Mouse (Mus musculus) forebrain, embryonic 11.5 days (tissue): ENCODE results near the gene Pdxp. TPM values are rescaled to one million over a fixed set of nuclear protein-coding genes. Genes with fewer than 3 reads are reported as not detected.

Experiments used
- ATAC-seq: fragments of 200-750 bp; cut with Nextera tagmentation; replicated peaks from 2 replicates; pipeline ENCODE4 v1.8.0; 2017; ENCODE audit warnings: moderate TSS enrichment; ENCODE audit not compliant: low FRiP score
- DNase-seq: peaks from one replicate; pipeline ENCODE4 v3.0.0-alpha.2; 2017; ENCODE audit warnings: low spot score
- H3K27ac ChIP-seq: fragments of 300-500 bp; sonication (generic); 2 replicates; pipeline ENCODE4 v1.5.1; 2014; ENCODE audit warnings: low read depth, low read length
- H3K27me3 ChIP-seq: fragments of 300-500 bp; sonication (generic); 2 replicates; pipeline ENCODE4 v1.6.1; 2014; ENCODE audit warnings: mild to moderate bottlenecking, low read length, mixed read lengths; ENCODE audit not compliant: control insufficient read depth, insufficient read depth
- H3K36me3 ChIP-seq: fragments of 300-500 bp; sonication (generic); 2 replicates; pipeline ENCODE4 v1.6.1; 2014; ENCODE audit warnings: mild to moderate bottlenecking, low read length, moderate library complexity, mixed read lengths; ENCODE audit not compliant: control insufficient read depth, insufficient read depth
- H3K4me1 ChIP-seq: fragments of 300-500 bp; sonication (generic); replicated peaks from 2 replicates; pipeline ENCODE4 v1.6.1; 2014; ENCODE audit warnings: low read length, mixed read lengths; ENCODE audit not compliant: control insufficient read depth, insufficient read depth
- H3K4me2 ChIP-seq: fragments of 300-500 bp; sonication (generic); 2 replicates; pipeline ENCODE4 v1.6.1; 2014; ENCODE audit warnings: low read depth, mild to moderate bottlenecking, low read length, moderate library complexity, mixed read lengths; ENCODE audit not compliant: severe bottlenecking
- H3K4me3 ChIP-seq: fragments of 300-500 bp; sonication (generic); 2 replicates; pipeline ENCODE4 v1.5.1; 2014; ENCODE audit warnings: low read depth, low read length
- H3K9ac ChIP-seq: fragments of 300-500 bp; sonication (generic); 2 replicates; pipeline ENCODE4 v1.6.1; 2014; ENCODE audit warnings: low read length
- H3K9me3 ChIP-seq: fragments of 300-500 bp; sonication (generic); 2 replicates; pipeline ENCODE4 v1.6.1; 2016; ENCODE audit warnings: low read length, mixed read lengths; ENCODE audit not compliant: control insufficient read depth
- WGBS: fragments of 180-500 bp; shearing (Covaris S2); extraction: QIAGEN DNeasy Blood & Tissue Kit; methylation state at CpG from one replicate; pipeline ENCODE4 v1.1.7; 2014; 5-methylcytosine and 5-hydroxymethylcytosine counted together
- polyA plus RNA-seq: library from polyadenylated mRNA; unstranded; fragments of >200 nt; fragmentation: Nextera tagmentation; extraction: Ambion mirVana; gene quantifications from 2 replicates; pipeline ENCODE4 v1.2.1, GENCODE M21; 2014

Gene Pdxp
- polyA plus RNA-seq, 1 experiment from 2014 or later = 37.2 TPM

DNA sequence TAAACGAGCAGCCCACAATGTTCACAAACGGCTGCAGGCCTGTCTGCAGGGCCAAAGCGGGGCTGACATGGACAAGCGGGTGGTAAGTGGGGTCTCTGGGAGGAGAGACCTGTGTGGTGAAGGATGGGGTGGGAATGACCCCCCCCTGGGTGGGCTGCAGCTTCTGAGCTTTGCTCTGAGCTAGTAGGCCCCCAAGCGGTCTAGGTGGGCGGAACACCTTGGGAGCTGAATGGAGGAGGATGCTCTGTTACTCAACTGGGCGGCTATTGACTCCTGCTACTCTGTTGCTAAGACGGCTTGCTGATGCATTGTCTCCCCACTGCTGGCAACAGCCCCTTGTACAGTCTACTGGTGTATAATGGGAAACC, 12.3 kb upstream of the Pdxp start:
- H3K27ac ChIP-seq = no peak overlapping the region
- peaks cover 4% of the 10 kb centered on the region; the same call in 1 of the 2 replicates for H3K27me3 ChIP-seq
- H3K4me3 ChIP-seq = no peak overlapping the region
- no peak for DNase-seq
- H3K4me1 ChIP-seq = peaks cover 13% of the 10 kb centered on the region; the same call in 1 of the 2 replicates
- no peak overlapping the region for H3K4me2 ChIP-seq
- WGBS = 31% methylated on average over 8 of the region's 8 CpGs
- H3K36me3 ChIP-seq = no peaks in the 10 kb centered on the region
- H3K9ac ChIP-seq = no peak overlapping the region
- no peaks in the 10 kb centered on the region for H3K9me3 ChIP-seq
- ATAC-seq = no peak

- Histone ChIP-seq H3K27me3 (peaks cover 4% of the 10 kb centered on the region; the same call in 1 of the 2 replicates), H3K9me3 (no peaks in the 10 kb centered on the region), H3K36me3 (no peaks in the 10 kb centered on the region), H3K4me3 (no peak overlapping the region), H3K4me1 (peaks cover 13% of the 10 kb centered on the region; the same call in 1 of the 2 replicates), H3K4me2 (no peak overlapping the region), H3K27ac (no peak overlapping the region), H3K9ac (no peak overlapping the region)
- ATAC-seq = peak; percentile 25; the same call in 1 of the 2 replicates
- 10% methylated on average over 2 of the region's 2 CpGs for WGBS
- DNase-seq = peak; percentile 89
These were observed 10.5 kb upstream of the Pdxp start for GRCm38 (mm10) chr15:78903243-78903642.

- 85% methylated on average over 7 of the region's 7 CpGs for WGBS
- no peak overlapping the region for H3K4me2 ChIP-seq
These were observed 5.3 kb upstream of the Pdxp start for GRCm38 (mm10) chr15:78908399-78908798.

DNA sequence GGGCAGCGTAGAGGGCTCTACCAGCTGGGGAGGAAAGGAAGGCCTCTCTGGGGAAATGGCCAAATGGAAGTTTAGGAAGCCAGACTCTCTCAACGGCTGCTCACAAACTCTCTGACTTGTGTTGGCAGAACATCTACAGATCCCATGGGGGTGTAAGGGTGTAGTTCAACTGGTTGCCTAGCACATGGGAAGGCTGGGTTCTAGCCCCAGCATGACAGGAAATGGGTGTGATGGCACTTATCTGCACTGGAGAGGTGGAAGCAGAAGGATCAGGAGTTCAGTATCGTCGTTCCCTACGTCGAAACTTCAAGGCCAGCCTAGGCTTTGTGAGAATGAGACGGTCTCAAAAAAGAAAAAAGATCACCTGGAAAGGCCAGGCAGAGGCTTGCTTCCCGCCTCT, 4.7 kb upstream of the Pdxp start:
- ATAC-seq = no peak
- Histone ChIP-seq H3K9ac (no peak overlapping the region), H3K27me3 (no peaks in the 10 kb centered on the region), H3K36me3 (no peaks in the 10 kb centered on the region), H3K27ac (no peak overlapping the region), H3K4me3 (no peak overlapping the region), H3K4me1 (peaks cover 3% of the 10 kb centered on the region; the same call in 1 of the 2 replicates), H3K9me3 (no peaks in the 10 kb centered on the region), H3K4me2 (no peak overlapping the region)
- no peak for DNase-seq
- WGBS = 94% methylated on average over 8 of the region's 8 CpGs

More at GRCm38 (mm10) chr15:78908399-78908798, 5.3 kb upstream of the Pdxp start:
- Histone ChIP-seq H3K9ac (no peak overlapping the region), H3K4me1 (peaks cover 3% of the 10 kb centered on the region; the same call in 1 of the 2 replicates), H3K4me3 (no peak overlapping the region), H3K27me3 (no peaks in the 10 kb centered on the region), H3K36me3 (no peaks in the 10 kb centered on the region), H3K9me3 (no peaks in the 10 kb centered on the region), H3K27ac (no peak overlapping the region)
- ATAC-seq (no peak), DNase-seq (no peak)

DNA sequence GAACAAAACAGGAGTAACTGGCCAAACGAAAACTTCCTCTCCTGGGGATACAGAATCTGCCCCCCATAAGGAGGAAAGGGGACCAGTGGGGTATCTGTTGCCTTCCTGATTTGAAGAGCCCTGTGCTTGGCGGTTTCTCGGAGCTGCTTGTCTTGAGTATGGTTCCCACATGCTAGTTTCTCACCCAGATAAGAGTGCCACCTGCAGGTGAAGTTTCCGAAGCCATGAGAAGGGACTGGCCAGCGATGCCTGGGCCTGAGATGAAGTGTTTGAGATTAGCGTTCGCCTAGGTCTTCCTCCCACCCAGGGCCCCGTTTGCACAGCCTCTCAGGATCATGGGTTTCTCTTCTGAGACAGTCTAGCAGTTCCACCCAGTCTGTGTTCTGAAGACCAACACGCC, 1.7 kb upstream of the Pdxp start:
- Histone ChIP-seq H3K9ac (no peak overlapping the region), H3K9me3 (no peaks in the 10 kb centered on the region), H3K27me3 (no peaks in the 10 kb centered on the region), H3K4me2 (no peak overlapping the region), H3K4me1 (peaks cover 14% of the 10 kb centered on the region), H3K36me3 (no peaks in the 10 kb centered on the region), H3K4me3 (no peak overlapping the region), H3K27ac (no peak overlapping the region)
- DNase-seq (no peak), ATAC-seq (no peak)
- WGBS = 26% methylated on average over 9 of the region's 9 CpGs

- under 1% methylated on average over 82 of the region's 87 CpGs for WGBS
- Histone ChIP-seq H3K4me3 (peak overlapping the region; percentile 71), H3K9ac (peak overlapping the region; percentile 85), H3K4me1 (peaks cover 14% of the 10 kb centered on the region), H3K27ac (peak overlapping the region; percentile 89), H3K4me2 (peak overlapping the region; percentile 94), H3K36me3 (no peaks in the 10 kb centered on the region; the same call in 1 of the 2 replicates), H3K9me3 (no peaks in the 10 kb centered on the region), H3K27me3 (no peaks in the 10 kb centered on the region)
- DNase-seq = no peak
- peak; percentile 62 for ATAC-seq
These were observed 538 bp downstream of the Pdxp start for GRCm38 (mm10) chr15:78914091-78914822.

- ATAC-seq = no peak
- Histone ChIP-seq H3K4me3 (peak overlapping the region; percentile 71), H3K27ac (no peak overlapping the region), H3K4me1 (peaks cover 14% of the 10 kb centered on the region), H3K4me2 (peak overlapping the region; percentile 94), H3K9me3 (no peaks in the 10 kb centered on the region), H3K36me3 (no peaks in the 10 kb centered on the region; the same call in 1 of the 2 replicates), H3K9ac (peak overlapping the region; percentile 85), H3K27me3 (no peaks in the 10 kb centered on the region)
- WGBS = 52% methylated on average over 8 of the region's 8 CpGs
- DNase-seq = no peak
These were observed 1.3 kb downstream of the Pdxp start for GRCm38 (mm10) chr15:78914823-78915659.

GRCm38 (mm10) chr15:78915660-78916017, 1.9 kb downstream of the Pdxp start:
- peak overlapping the region; percentile 94 for H3K4me2 ChIP-seq
- ATAC-seq (peak; percentile 28), DNase-seq (peak; percentile 77)
- H3K27me3 ChIP-seq = no peaks in the 10 kb centered on the region
- H3K27ac ChIP-seq = no peak overlapping the region
- H3K9ac ChIP-seq = peak overlapping the region; percentile 39
- peaks cover 14% of the 10 kb centered on the region for H3K4me1 ChIP-seq
- H3K4me3 ChIP-seq = peak overlapping the region; percentile 71; the same call in 1 of the 2 replicates
- no peaks in the 10 kb centered on the region for H3K9me3 ChIP-seq
- 9% methylated on average over 8 of the region's 8 CpGs for WGBS
- no peaks in the 10 kb centered on the region; the same call in 1 of the 2 replicates for H3K36me3 ChIP-seq
